Mouse (Mus musculus): Measurements from ENCODE around the gene Slc25a10. TPM values are rescaled to one million over a fixed set of nuclear protein-coding genes. Genes with fewer than 3 reads are reported as not detected.

Gene Slc25a10
- total and polyA plus RNA-seq, 2 experiments from 2014 or later = 20.5 to 22.8 TPM

DNA sequence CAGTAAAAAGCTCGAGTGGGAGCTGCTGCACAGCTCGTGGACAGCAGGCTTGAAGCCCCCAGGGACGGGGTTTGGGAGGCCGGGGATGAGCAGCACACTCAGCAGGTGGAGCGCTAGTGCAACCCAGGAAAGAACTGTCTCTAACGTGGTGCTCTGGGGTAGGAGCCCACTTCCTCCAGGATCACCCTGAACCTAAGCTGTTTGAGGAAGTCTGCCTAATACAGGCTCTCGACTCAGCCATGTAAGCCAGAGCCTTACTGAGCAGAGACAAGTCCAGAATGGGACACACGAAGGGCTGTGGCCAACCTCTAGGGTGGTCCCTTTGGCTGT, 47.3 kb downstream of the Slc25a10 start:
- H3K27me3 ChIP-seq (ENCODE audit: insufficient read depth, low read length) = no peaks in the 10 kb centered on the region
- H3K27ac ChIP-seq (ENCODE audit: low read depth, low read length) = no peak overlapping the region
- DNase-seq (no peak), ATAC-seq (no peak; the same call in 1 of the 2 replicates)
- WGBS = 53% methylated on average over 8 of the region's 8 CpGs
- H3K4me1 ChIP-seq (ENCODE audit: insufficient read depth) = no peaks in the 10 kb centered on the region
- H3K36me3 ChIP-seq (ENCODE audit: insufficient read depth) = peaks cover 21% of the 10 kb centered on the region
- H3K4me3 ChIP-seq (ENCODE audit: low read depth, low read length) = no peak overlapping the region
- H3K4me2 ChIP-seq (ENCODE audit: low read depth) = no peak overlapping the region
- no peak overlapping the region for H3K9ac ChIP-seq
- no peak for TF ChIP-seq CTCF (IDR thresholded peaks at IDR 0.05; ENCODE audit: low read depth)
- H3K9me3 ChIP-seq (ENCODE audit: low read length) = no peaks in the 10 kb centered on the region

DNA sequence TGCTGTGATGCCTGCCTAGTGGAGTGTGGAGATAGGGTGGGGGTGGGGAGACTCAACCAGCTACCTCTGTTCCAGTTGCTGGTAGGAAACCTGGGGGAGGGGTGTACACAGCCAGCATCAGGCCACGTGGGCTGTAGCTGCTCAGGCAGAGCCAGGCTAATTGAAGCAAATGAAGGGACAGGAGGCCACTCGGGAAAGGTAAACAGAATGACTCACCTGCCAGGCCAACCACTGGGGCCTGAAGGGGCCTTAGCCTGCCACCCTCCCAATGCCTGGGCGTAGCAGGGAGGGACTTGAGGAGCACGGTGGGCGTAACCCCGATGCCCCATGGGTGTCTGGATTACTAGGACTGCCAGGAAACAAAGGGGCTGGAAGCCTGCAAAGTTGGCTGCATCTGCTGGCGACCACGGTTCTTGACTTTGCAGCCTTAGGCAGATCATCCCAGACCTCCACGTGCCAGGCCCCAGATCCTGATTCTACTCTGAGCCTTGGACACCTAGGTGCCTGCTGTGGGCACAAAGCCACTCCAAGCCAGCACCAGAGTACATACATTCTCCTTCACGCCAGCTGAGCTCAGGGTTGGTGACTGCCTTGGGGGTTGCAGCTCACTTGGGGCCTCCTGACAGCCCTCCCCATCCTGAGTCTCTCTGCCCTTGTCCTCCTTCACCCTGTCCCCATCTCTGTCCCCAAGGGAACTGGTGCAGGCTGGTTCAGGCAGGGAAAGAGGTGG, 47.8 kb downstream of the Slc25a10 start:
- H3K27ac ChIP-seq (ENCODE audit: low read depth, low read length) = no peak overlapping the region
- peaks cover 25% of the 10 kb centered on the region for H3K36me3 ChIP-seq (ENCODE audit: insufficient read depth)
- H3K27me3 ChIP-seq (ENCODE audit: insufficient read depth, low read length) = no peaks in the 10 kb centered on the region
- ATAC-seq = peak; percentile 40; the same call in 1 of the 2 replicates
- no peak for TF ChIP-seq CTCF (IDR thresholded peaks at IDR 0.05; ENCODE audit: low read depth)
- H3K4me3 ChIP-seq (ENCODE audit: low read depth, low read length) = no peak overlapping the region
- no peak for DNase-seq
- H3K9me3 ChIP-seq (ENCODE audit: low read length) = no peaks in the 10 kb centered on the region
- 27% methylated on average over 10 of the region's 10 CpGs for WGBS
- no peak overlapping the region for H3K4me2 ChIP-seq (ENCODE audit: low read depth)
- no peak overlapping the region for H3K9ac ChIP-seq
- H3K4me1 ChIP-seq (ENCODE audit: insufficient read depth) = no peaks in the 10 kb centered on the region

DNA sequence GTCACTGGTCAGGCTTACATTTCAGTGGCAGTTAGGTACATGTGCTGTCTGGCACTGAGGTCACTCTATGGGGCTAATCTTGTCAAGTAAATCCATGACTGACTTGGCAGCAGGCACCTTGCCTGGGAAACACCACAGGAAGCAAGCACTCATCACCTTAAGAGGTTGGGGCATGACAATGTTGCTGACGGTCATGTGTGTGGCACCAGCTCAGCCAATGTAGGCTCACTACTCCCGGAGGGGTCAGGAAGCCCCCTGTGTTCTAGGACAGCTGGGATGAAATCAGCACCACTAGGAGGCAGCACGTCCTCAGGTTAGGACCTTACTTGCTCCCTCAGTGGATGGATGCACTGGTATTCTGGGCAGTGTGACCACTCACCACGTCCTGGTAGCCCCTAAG, 50.3 kb downstream of the Slc25a10 start:
- Histone ChIP-seq H3K4me3 (ENCODE audit: low read depth, low read length) (no peak overlapping the region), H3K27ac (ENCODE audit: low read depth, low read length) (no peak overlapping the region), H3K9me3 (ENCODE audit: low read length) (no peaks in the 10 kb centered on the region), H3K36me3 (ENCODE audit: insufficient read depth) (peaks cover 36% of the 10 kb centered on the region), H3K27me3 (ENCODE audit: insufficient read depth, low read length) (no peaks in the 10 kb centered on the region), H3K4me1 (ENCODE audit: insufficient read depth) (no peaks in the 10 kb centered on the region), H3K9ac (no peak overlapping the region), H3K4me2 (ENCODE audit: low read depth) (no peak overlapping the region)
- 40% methylated on average over 4 of the region's 4 CpGs for WGBS
- no peak for ATAC-seq
- no peak for DNase-seq
- TF ChIP-seq CTCF (IDR thresholded peaks at IDR 0.05; ENCODE audit: low read depth) = peak; percentile 53

DNA sequence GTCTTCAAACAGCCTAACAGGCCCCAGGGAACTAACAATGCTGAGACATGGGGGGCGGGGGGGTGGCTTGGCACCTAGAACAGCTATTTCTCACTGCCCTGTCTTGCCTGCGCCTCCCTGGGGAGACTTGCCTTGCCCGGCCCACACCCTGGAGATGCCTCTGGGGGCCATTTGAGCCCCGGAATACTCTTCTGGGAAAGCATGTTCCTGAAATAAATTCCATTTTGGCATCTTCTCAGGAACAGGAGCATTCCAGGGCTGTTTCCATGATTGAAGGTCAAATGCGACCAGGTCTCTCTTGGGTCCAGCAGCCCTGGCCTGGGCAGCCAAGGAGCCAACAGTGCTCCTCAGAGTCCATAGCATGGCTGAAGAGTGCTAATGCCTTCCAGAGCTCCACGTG, 50.7 kb downstream of the Slc25a10 start:
- peaks cover 36% of the 10 kb centered on the region for H3K36me3 ChIP-seq (ENCODE audit: insufficient read depth)
- no peak overlapping the region for H3K27ac ChIP-seq (ENCODE audit: low read depth, low read length)
- WGBS = 93% methylated on average over 6 of the region's 6 CpGs
- ATAC-seq (no peak), DNase-seq (no peak)
- no peaks in the 10 kb centered on the region for H3K27me3 ChIP-seq (ENCODE audit: insufficient read depth, low read length)
- no peak overlapping the region for H3K4me3 ChIP-seq (ENCODE audit: low read depth, low read length)
- TF ChIP-seq CTCF (IDR thresholded peaks at IDR 0.05; ENCODE audit: low read depth) = no peak
- H3K4me2 ChIP-seq (ENCODE audit: low read depth) = no peak overlapping the region
- no peaks in the 10 kb centered on the region for H3K4me1 ChIP-seq (ENCODE audit: insufficient read depth)
- H3K9me3 ChIP-seq (ENCODE audit: low read length) = no peaks in the 10 kb centered on the region
- no peak overlapping the region for H3K9ac ChIP-seq

DNA sequence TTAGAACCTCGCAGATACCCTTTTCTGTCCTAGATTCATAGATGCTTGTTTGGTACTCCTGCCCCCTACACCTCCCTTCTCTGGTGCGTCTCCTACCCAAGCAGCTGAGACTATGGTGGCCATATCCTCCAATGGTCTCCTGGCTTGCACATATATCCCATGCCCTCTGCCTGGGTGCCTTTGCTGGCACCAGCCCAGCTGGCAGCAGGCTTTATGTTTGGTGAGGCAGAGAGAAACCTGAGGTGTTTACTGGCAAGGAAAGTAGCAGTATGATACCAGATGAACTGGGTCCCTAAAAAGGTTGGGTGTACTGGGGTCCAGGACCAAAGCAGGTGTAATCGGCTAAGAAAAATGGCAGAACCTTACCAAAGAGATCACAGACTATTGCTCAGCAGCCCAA, 54.3 kb downstream of the Slc25a10 start:
- no peak overlapping the region for H3K9ac ChIP-seq
- peaks cover 13% of the 10 kb centered on the region for H3K4me1 ChIP-seq (ENCODE audit: insufficient read depth)
- TF ChIP-seq CTCF (IDR thresholded peaks at IDR 0.05; ENCODE audit: low read depth) = no peak
- no peaks in the 10 kb centered on the region for H3K9me3 ChIP-seq (ENCODE audit: low read length)
- 88% methylated on average over 3 of the region's 3 CpGs for WGBS
- H3K36me3 ChIP-seq (ENCODE audit: insufficient read depth) = peaks cover 36% of the 10 kb centered on the region
- H3K27me3 ChIP-seq (ENCODE audit: insufficient read depth, low read length) = no peaks in the 10 kb centered on the region
- DNase-seq (no peak), ATAC-seq (no peak)
- H3K27ac ChIP-seq (ENCODE audit: low read depth, low read length) = no peak overlapping the region
- H3K4me3 ChIP-seq (ENCODE audit: low read depth, low read length) = no peak overlapping the region
- H3K4me2 ChIP-seq (ENCODE audit: low read depth) = no peak overlapping the region

DNA sequence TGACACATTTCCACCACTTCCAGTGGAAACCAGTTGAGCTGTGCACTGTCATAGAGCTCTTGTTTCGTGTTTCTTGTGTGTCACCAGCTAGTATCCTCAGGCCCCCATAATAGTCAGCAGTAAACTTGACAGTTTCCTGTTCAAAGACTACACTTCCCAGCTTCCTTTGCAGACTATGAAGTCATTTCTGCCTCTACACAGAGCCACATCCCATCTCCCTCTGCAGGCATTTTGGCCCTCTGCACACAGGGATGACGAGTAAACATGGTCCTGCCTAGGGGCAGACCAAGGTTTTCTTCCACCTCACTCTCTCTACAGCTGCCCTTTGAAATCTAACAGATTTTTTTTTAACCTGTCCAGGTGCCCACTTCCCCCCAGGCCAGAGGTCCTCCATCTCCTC, 55.8 kb downstream of the Slc25a10 start:
- H3K27ac ChIP-seq (ENCODE audit: low read depth, low read length) = no peak overlapping the region
- DNase-seq = no peak

DNA sequence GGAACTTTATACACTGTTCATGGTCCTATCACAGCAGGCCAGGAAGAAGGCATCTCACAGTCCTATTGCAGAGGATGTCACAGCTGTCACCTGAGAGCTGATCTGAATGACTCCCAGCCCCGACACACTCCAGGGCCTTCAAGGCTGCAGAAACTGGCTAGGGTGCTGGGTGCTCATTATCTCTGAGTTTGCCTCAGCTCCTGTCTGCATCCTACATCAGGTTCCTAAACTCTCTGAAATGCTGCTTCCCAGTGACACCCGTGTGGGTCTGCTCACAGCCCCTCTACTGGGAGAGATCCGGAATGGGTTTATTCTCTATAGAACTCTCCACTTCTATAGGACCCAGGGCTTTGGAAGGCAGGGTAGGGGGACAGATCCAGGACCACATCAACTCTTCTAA, 56.6 kb downstream of the Slc25a10 start:
- 88% methylated on average over 3 of the region's 3 CpGs for WGBS
- H3K4me3 ChIP-seq (ENCODE audit: low read depth, low read length) = peak overlapping the region; percentile 91; the same call in 1 of the 2 replicates

More for the DNA sequence above, 55.8 kb downstream of the Slc25a10 start:
- no peaks in the 10 kb centered on the region for H3K9me3 ChIP-seq (ENCODE audit: low read length)
- no peak overlapping the region for H3K9ac ChIP-seq
- peak; percentile 27; the same call in 1 of the 2 replicates for TF ChIP-seq CTCF (IDR thresholded peaks at IDR 0.05; ENCODE audit: low read depth)
- peaks cover 13% of the 10 kb centered on the region for H3K4me1 ChIP-seq (ENCODE audit: insufficient read depth)
- H3K36me3 ChIP-seq (ENCODE audit: insufficient read depth) = peaks cover 30% of the 10 kb centered on the region
- ATAC-seq = no peak
- H3K4me3 ChIP-seq (ENCODE audit: low read depth, low read length) = no peak overlapping the region
- 57% methylated on average over 2 of the region's 2 CpGs for WGBS
- H3K4me2 ChIP-seq (ENCODE audit: low read depth) = no peak overlapping the region
- H3K27me3 ChIP-seq (ENCODE audit: insufficient read depth, low read length) = no peaks in the 10 kb centered on the region

More for the DNA sequence above, 56.6 kb downstream of the Slc25a10 start:
- peaks cover 22% of the 10 kb centered on the region for H3K36me3 ChIP-seq (ENCODE audit: insufficient read depth)
- peaks cover 13% of the 10 kb centered on the region for H3K4me1 ChIP-seq (ENCODE audit: insufficient read depth)
- H3K9me3 ChIP-seq (ENCODE audit: low read length) = no peaks in the 10 kb centered on the region
- ATAC-seq (no peak), DNase-seq (no peak)
- no peaks in the 10 kb centered on the region for H3K27me3 ChIP-seq (ENCODE audit: insufficient read depth, low read length)
- no peak overlapping the region for H3K27ac ChIP-seq (ENCODE audit: low read depth, low read length)
- no peak for TF ChIP-seq CTCF (IDR thresholded peaks at IDR 0.05; ENCODE audit: low read depth)
- H3K4me2 ChIP-seq (ENCODE audit: low read depth) = peak overlapping the region; percentile 84
- H3K9ac ChIP-seq = peak overlapping the region; percentile 90
